Mouse (Mus musculus): Measurements from ENCODE around the gene Gm35315.

DNA sequence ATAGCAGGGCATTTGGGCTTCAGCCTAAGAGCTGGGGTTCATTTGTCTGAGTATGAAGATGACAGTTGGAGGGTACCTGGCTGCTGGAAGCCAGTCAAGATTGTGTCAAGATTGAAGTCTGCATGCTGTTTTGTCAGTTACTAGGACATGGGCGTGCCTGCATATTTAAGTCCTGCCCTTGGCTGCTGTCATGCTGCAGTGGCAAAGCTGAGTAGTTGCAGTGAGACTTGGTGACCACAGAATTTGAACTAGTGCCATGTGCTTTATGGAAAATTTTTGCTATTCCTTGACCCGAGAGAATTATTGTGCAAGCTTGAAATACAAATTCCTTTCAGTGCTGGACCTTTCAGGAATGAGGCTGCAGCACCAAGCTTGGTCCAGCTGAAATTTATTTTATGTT is 48.1 kb upstream of the Gm35315 start:
- TF ChIP-seq EP300 (IDR thresholded peaks at IDR 0.05; ENCODE audit: insufficient read depth, low read depth, low read length) (no peak), CTCF (IDR thresholded peaks at IDR 0.05) (no peak)
